Mouse (Mus musculus) lung, postnatal 0 days (tissue): ENCODE data around the gene Gtf3c1. TPM values are rescaled to one million over a fixed set of nuclear protein-coding genes. Genes with fewer than 3 reads are reported as not detected.

Experiments
- ATAC-seq: fragments of 200-750 bp; cut with Nextera tagmentation; 2 replicates; pipeline ENCODE4 v1.8.0; 2017; ENCODE audit warnings: moderate library complexity
- DNase-seq: peaks from one replicate; pipeline ENCODE4 v3.0.0-alpha.2; 2016; ENCODE audit warnings: low spot score
- H3K27ac ChIP-seq: fragments of 300-500 bp; sonication (generic); 2 replicates; pipeline ENCODE4 v1.5.1; 2014; ENCODE audit warnings: antibody characterized with exemption, mild to moderate bottlenecking, low read length, mixed read lengths
- H3K27me3 ChIP-seq: fragments of 300-500 bp; sonication (generic); replicated peaks from 2 replicates; pipeline ENCODE4 v1.6.1; 2014; ENCODE audit warnings: low read length, mixed read lengths; ENCODE audit not compliant: insufficient read depth
- H3K36me3 ChIP-seq: fragments of 300-500 bp; sonication (generic); 2 replicates; pipeline ENCODE4 v1.6.1; 2014; ENCODE audit warnings: low read length, mixed read lengths; ENCODE audit not compliant: insufficient read depth
- H3K4me1 ChIP-seq: fragments of 300-500 bp; sonication (generic); 2 replicates; pipeline ENCODE4 v1.6.1; 2014; ENCODE audit warnings: antibody characterized with exemption, low read depth, low read length, mixed read lengths; ENCODE audit not compliant: insufficient read depth
- H3K4me2 ChIP-seq: fragments of 300-500 bp; sonication (generic); replicated peaks from 2 replicates; pipeline ENCODE4 v1.6.1; 2014; ENCODE audit warnings: low read depth, mild to moderate bottlenecking, low read length, moderate library complexity, mixed read lengths
- H3K4me3 ChIP-seq: fragments of 300-500 bp; sonication (generic); 2 replicates; pipeline ENCODE4 v1.5.1; 2014; ENCODE audit warnings: low read depth, low read length
- H3K9ac ChIP-seq: fragments of 300-500 bp; sonication (generic); replicated peaks from 2 replicates; pipeline ENCODE4 v1.6.1; 2014; ENCODE audit warnings: low read depth, mild to moderate bottlenecking
- H3K9me3 ChIP-seq: fragments of 300-500 bp; sonication (generic); 2 replicates; pipeline ENCODE4 v1.6.1; 2016; ENCODE audit warnings: low read length, mixed read lengths
- CTCF ChIP-seq: IDR thresholded peaks from 2 replicates; pipeline ENCODE4 v1.5.1; 2016; ENCODE audit warnings: antibody characterized with exemption, mild to moderate bottlenecking
- EP300 ChIP-seq: IDR thresholded peaks from 2 replicates; pipeline ENCODE4 v1.6.1; 2016; ENCODE audit warnings: antibody characterized with exemption, mild to moderate bottlenecking, control low read depth
- WGBS: fragments of 180-500 bp; shearing (Covaris S2); extraction: QIAGEN DNeasy Blood & Tissue Kit; methylation state at CpG from one replicate; pipeline ENCODE4 v1.1.7; 2014; 5-methylcytosine and 5-hydroxymethylcytosine counted together
- polyA plus RNA-seq: library from polyadenylated mRNA; unstranded; fragments of >200 nt; fragmentation: Nextera tagmentation; extraction: Ambion mirVana; gene quantifications from 2 replicates; pipeline ENCODE4 v1.2.1, GENCODE M21; 2015

Gene Gtf3c1
- polyA plus RNA-seq, 1 experiment from 2014 or later = 13.6 TPM

- ATAC-seq = peak; percentile 48; the same call in 1 of the 2 replicates
- no peak overlapping the region for H3K27ac ChIP-seq
- H3K27me3 ChIP-seq = no peaks in the 10 kb centered on the region
- H3K4me2 ChIP-seq = no peak overlapping the region
- no peaks in the 10 kb centered on the region for H3K36me3 ChIP-seq
- H3K4me1 ChIP-seq = no peaks in the 10 kb centered on the region
- no peak for TF ChIP-seq EP300
- no peak for TF ChIP-seq CTCF
- 48% methylated on average over 3 of the region's 3 CpGs for WGBS
- no peak overlapping the region for H3K9ac ChIP-seq
- no peak overlapping the region for H3K4me3 ChIP-seq
- no peaks in the 10 kb centered on the region for H3K9me3 ChIP-seq
- DNase-seq = peak; percentile 86
Measured at GRCm38 (mm10) chr7:125596406-125596805, 111.2 kb downstream of the Gtf3c1 start.

DNA sequence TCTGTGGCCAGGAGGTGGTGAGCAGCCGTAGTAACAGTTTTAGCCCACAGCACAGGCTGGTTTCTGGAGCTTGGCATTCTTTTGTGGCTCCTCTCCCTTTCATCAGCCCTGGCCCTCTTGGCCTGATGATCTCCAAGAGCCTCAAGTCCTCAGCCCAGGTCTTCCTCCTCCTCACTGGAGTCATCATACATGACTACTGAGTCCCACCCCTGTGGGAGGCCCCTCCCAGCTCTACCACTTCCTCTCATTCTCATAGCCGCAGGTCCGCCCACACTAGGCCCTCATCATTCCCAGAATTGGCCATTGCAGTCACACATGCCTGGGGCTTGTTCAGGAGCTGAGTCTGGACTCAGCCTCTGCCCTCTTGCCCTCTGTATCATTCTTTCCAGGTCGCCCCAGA is 113.7 kb downstream of the Gtf3c1 start:
- Histone ChIP-seq H3K27me3 (no peaks in the 10 kb centered on the region), H3K4me1 (no peaks in the 10 kb centered on the region), H3K27ac (no peak overlapping the region), H3K4me2 (no peak overlapping the region), H3K9me3 (no peaks in the 10 kb centered on the region), H3K9ac (no peak overlapping the region), H3K4me3 (no peak overlapping the region), H3K36me3 (no peaks in the 10 kb centered on the region)
- DNase-seq (no peak), ATAC-seq (no peak)
- WGBS = 82% methylated on average over 4 of the region's 4 CpGs
- TF ChIP-seq CTCF (no peak), EP300 (no peak)

Other genes with a start within 250 kb of the Gtf3c1 start
- gene Nsmce1, start 216.2 kb downstream of the Gtf3c1 start, polyA plus RNA-seq = 94.0 and 94.2 TPM in 2 replicates
- gene Il4ra, start 155.7 kb downstream of the Gtf3c1 start, polyA plus RNA-seq = 29.7 and 31.8 TPM in 2 replicates
- gene Il21r, start 104.4 kb downstream of the Gtf3c1 start, polyA plus RNA-seq = 0.38 and 0.65 TPM in 2 replicates
- gene D430042O09Rik, start 108 bp upstream of the Gtf3c1 start, polyA plus RNA-seq = 5.3 and 5.8 TPM in 2 replicates